Mouse (Mus musculus): ENCODE measurements around the gene Ppp2r3a. TPM values are rescaled to one million over a fixed set of nuclear protein-coding genes. Genes with fewer than 3 reads are reported as not detected.

Gene Ppp2r3a
- polyA plus RNA-seq, 1 experiment from 2014 or later: 40.2 TPM

DNA sequence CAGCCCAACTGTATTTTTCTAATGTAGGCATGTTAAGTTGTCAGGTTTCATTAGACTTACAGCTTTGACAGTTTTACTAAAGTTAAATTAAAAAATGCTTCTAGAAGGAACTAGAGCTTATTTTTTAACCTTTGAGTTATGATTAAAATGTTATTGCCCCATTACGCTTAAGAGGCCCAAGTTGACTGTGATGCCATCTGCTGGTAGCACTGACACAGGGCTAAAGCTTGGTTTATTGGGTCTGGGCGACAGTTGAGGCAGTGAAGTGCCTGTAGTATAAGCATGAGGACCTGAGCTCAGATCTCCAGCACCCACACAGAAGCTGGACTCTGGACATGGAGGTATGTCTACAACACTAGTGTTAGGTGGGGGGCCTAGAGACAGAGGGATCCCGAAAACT is 47.5 kb downstream of the Ppp2r3a start:
- WGBS: 91% methylated on average over 3 of the region's 3 CpGs
- no peak for ATAC-seq (ENCODE audit: low read depth)
- Histone ChIP-seq H3K4me1 (ENCODE audit: control insufficient read depth, insufficient read depth, low read length) (peaks cover 7% of the 10 kb centered on the region; the same call in 1 of the 2 replicates), H3K27me3 (ENCODE audit: control insufficient read depth, insufficient read depth, low read length) (no peaks in the 10 kb centered on the region), H3K4me3 (ENCODE audit: low read depth, low read length) (no peak overlapping the region), H3K9me3 (ENCODE audit: control insufficient read depth, low read length) (no peaks in the 10 kb centered on the region), H3K36me3 (ENCODE audit: control insufficient read depth, insufficient read depth, low read length) (no peaks in the 10 kb centered on the region), H3K4me2 (ENCODE audit: low read depth, low read length) (no peak overlapping the region), H3K27ac (ENCODE audit: low read depth, low read length) (no peak overlapping the region), H3K9ac (replicated peaks; ENCODE audit: low read depth, low read length) (no peak overlapping the region)

DNA sequence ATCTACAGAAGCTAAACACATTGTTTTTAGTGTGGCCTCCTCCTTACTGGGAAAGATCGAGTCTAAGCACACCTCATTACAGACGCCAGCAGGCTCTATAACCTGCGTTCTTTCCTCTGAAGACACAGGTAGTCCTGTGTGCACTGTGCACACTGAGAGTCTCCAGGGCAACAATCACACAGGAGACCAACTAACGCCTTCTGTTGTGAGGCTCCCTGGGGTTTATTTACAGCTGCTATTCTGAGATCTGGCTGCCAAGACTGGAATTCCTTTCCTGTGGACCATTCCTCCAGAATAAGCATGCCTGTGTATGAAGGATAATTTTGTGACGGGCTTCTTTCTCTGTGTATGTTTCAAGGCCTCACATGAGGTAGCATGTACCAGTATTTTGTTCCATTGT is 51.0 kb downstream of the Ppp2r3a start:
- no peaks in the 10 kb centered on the region for H3K36me3 ChIP-seq (ENCODE audit: control insufficient read depth, insufficient read depth, low read length)
- H3K4me2 ChIP-seq (ENCODE audit: low read depth, low read length): no peak overlapping the region
- no peaks in the 10 kb centered on the region for H3K27me3 ChIP-seq (ENCODE audit: control insufficient read depth, insufficient read depth, low read length)
- H3K9me3 ChIP-seq (ENCODE audit: control insufficient read depth, low read length): no peaks in the 10 kb centered on the region
- peaks cover 5% of the 10 kb centered on the region; the same call in 1 of the 2 replicates for H3K4me1 ChIP-seq (ENCODE audit: control insufficient read depth, insufficient read depth, low read length)
- no peak overlapping the region for H3K9ac ChIP-seq (replicated peaks; ENCODE audit: low read depth, low read length)
- no peak for ATAC-seq (ENCODE audit: low read depth)
- H3K4me3 ChIP-seq (ENCODE audit: low read depth, low read length): no peak overlapping the region
- WGBS: 24% methylated on average over 5 of the region's 5 CpGs
- H3K27ac ChIP-seq (ENCODE audit: low read depth, low read length): no peak overlapping the region

DNA sequence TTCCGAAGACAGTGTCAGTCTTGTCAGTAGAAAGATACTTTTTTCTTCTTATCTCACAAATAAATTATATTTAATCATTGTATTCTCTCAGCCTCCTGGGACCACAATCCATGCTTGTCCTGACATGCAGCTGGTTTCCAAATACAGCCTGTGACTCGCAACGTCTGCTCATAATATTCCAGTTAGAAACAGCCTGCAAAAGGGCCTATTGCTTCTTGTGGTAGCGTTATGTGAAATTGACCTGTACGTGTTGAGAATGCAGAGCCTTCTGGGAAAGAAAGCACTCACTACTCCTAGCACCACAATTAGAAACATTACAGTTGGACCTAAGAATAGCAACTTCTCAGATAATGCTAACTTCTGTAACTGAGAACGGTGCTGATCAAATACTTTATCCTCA is 52.8 kb downstream of the Ppp2r3a start:
- H3K9ac ChIP-seq (replicated peaks; ENCODE audit: low read depth, low read length): no peak overlapping the region
- no peaks in the 10 kb centered on the region for H3K9me3 ChIP-seq (ENCODE audit: control insufficient read depth, low read length)
- no peak overlapping the region for H3K27ac ChIP-seq (ENCODE audit: low read depth, low read length)
- H3K4me1 ChIP-seq (ENCODE audit: control insufficient read depth, insufficient read depth, low read length): peaks cover 5% of the 10 kb centered on the region; the same call in 1 of the 2 replicates
- no peak for ATAC-seq (ENCODE audit: low read depth)
- no peaks in the 10 kb centered on the region for H3K27me3 ChIP-seq (ENCODE audit: control insufficient read depth, insufficient read depth, low read length)
- H3K4me3 ChIP-seq (ENCODE audit: low read depth, low read length): no peak overlapping the region
- H3K4me2 ChIP-seq (ENCODE audit: low read depth, low read length): no peak overlapping the region
- no peaks in the 10 kb centered on the region for H3K36me3 ChIP-seq (ENCODE audit: control insufficient read depth, insufficient read depth, low read length)
- WGBS: 72% methylated on average over 6 of the region's 6 CpGs

DNA sequence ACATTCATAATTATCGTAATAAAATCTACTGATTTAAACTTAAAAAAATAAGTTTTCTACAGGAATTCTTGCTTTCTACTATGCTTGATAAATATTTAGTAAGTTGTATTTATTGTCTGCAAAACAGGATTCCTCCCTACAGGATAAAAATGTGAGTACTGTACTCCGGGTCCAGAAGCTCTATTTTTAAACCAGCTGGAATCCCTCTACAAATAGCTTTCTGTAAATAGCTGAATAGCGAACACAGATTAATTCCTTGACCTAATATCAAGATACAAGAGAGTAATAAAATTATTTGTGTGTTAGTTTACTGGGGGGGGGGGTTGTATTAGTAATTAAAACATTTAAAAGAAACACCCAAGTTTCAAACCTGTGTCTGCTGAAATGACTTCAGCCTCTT is 53.3 kb downstream of the Ppp2r3a start:
- H3K36me3 ChIP-seq (ENCODE audit: control insufficient read depth, insufficient read depth, low read length): no peaks in the 10 kb centered on the region
- no peak overlapping the region for H3K27ac ChIP-seq (ENCODE audit: low read depth, low read length)
- H3K4me2 ChIP-seq (ENCODE audit: low read depth, low read length): no peak overlapping the region
- no peaks in the 10 kb centered on the region for H3K27me3 ChIP-seq (ENCODE audit: control insufficient read depth, insufficient read depth, low read length)
- ATAC-seq (ENCODE audit: low read depth): no peak
- 81% methylated on average over 3 of the region's 3 CpGs for WGBS
- H3K4me1 ChIP-seq (ENCODE audit: control insufficient read depth, insufficient read depth, low read length): peaks cover 5% of the 10 kb centered on the region; the same call in 1 of the 2 replicates
- no peak overlapping the region for H3K9ac ChIP-seq (replicated peaks; ENCODE audit: low read depth, low read length)
- no peak overlapping the region for H3K4me3 ChIP-seq (ENCODE audit: low read depth, low read length)
- H3K9me3 ChIP-seq (ENCODE audit: control insufficient read depth, low read length): no peaks in the 10 kb centered on the region

DNA sequence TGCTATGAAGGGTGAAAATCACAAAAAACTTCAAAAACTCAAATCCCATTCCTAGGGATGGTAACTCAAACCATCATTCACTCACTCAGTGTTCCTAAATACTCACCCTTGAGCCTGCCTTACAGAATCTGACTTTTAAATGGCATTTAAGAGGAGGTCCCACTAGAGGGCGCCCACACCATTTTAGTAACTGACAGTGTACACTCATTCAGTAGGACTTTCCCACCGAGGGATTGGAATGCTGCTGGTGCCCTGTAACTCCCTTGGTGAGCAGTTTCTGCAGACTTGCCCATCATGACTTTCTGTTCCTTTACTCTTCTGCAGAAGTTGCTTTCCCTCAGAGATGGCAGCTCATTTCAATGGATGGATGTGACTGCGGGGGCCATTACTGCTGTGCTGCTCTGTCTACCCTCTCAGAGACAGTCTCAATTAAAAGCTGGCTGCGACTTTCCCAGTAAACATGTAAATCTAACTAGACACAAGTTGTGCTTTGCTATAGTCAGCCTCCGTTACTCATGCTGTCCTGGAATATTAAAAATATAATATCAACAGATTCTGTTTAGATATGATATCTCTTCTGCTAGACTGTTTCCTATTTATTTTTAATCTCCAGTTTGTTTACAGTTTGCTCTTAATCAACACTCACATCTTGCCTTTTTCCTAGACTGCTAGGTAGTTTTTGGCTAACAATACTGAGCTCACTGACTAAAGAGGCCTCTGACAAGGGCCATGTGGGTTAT is 69.5 kb downstream of the Ppp2r3a start:
- H3K27ac ChIP-seq (ENCODE audit: low read depth, low read length): 0 out of 2 replicates have a peak overlapping the region, but pooled peaks have one; percentile 34
- no peak overlapping the region for H3K4me3 ChIP-seq (ENCODE audit: low read depth, low read length)
- H3K9me3 ChIP-seq (ENCODE audit: control insufficient read depth, low read length): no peaks in the 10 kb centered on the region
- H3K4me1 ChIP-seq (ENCODE audit: control insufficient read depth, insufficient read depth, low read length): no peaks in the 10 kb centered on the region
- no peak overlapping the region for H3K4me2 ChIP-seq (ENCODE audit: low read depth, low read length)
- ATAC-seq (ENCODE audit: low read depth): peak; percentile 82
- no peak overlapping the region for H3K9ac ChIP-seq (replicated peaks; ENCODE audit: low read depth, low read length)
- no peaks in the 10 kb centered on the region for H3K27me3 ChIP-seq (ENCODE audit: control insufficient read depth, insufficient read depth, low read length)
- 43% methylated on average over 5 of the region's 5 CpGs for WGBS
- H3K36me3 ChIP-seq (ENCODE audit: control insufficient read depth, insufficient read depth, low read length): peaks cover 9% of the 10 kb centered on the region; the same call in 1 of the 2 replicates

DNA sequence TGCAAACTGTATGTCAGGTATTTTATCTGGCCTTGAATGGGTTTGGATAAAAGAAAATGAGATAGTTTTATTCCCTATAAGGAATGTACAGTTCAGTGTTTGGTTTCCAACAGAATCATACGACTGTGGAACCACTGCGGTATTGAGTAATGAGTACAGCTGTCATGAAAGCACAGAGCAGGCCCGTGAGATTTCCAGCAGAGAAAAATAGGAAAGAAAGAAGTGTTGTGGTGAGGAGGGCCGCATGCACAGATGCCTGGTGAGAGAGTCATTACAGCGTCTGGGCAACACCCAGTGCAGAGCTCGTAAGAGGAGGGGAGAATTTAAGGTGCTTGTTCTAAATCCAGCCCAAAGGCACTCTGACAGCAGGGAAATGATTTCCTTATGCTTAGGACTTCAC is 70.3 kb downstream of the Ppp2r3a start:
- H3K4me1 ChIP-seq (ENCODE audit: control insufficient read depth, insufficient read depth, low read length): no peaks in the 10 kb centered on the region
- ATAC-seq (ENCODE audit: low read depth): no peak
- 63% methylated on average over 6 of the region's 6 CpGs for WGBS
- no peak overlapping the region for H3K27ac ChIP-seq (ENCODE audit: low read depth, low read length)
- no peaks in the 10 kb centered on the region for H3K27me3 ChIP-seq (ENCODE audit: control insufficient read depth, insufficient read depth, low read length)
- no peaks in the 10 kb centered on the region for H3K9me3 ChIP-seq (ENCODE audit: control insufficient read depth, low read length)
- H3K9ac ChIP-seq (replicated peaks; ENCODE audit: low read depth, low read length): no peak overlapping the region
- H3K4me2 ChIP-seq (ENCODE audit: low read depth, low read length): no peak overlapping the region
- peaks cover 9% of the 10 kb centered on the region; the same call in 1 of the 2 replicates for H3K36me3 ChIP-seq (ENCODE audit: control insufficient read depth, insufficient read depth, low read length)
- no peak overlapping the region for H3K4me3 ChIP-seq (ENCODE audit: low read depth, low read length)

DNA sequence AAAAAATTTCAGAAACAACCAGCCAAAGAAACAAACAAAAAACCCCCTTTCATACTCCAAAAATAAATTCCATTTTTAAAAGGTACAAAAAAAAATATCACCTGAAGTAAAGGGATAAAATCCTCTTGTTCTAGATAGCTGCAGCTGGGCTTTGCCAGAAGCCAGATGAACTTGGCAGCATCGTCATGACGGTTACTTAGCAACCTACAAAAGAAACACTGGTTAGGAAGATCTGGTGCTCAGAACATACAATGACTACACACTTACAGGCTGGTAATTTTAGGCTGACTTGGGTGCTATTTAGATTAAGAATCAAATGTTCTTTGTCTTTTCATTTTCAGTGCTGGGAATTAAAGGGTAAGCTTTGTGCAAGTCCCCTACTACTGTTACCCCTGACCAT is 71.4 kb downstream of the Ppp2r3a start:
- no peak for ATAC-seq (ENCODE audit: low read depth)
- H3K4me1 ChIP-seq (ENCODE audit: control insufficient read depth, insufficient read depth, low read length): no peaks in the 10 kb centered on the region
- H3K36me3 ChIP-seq (ENCODE audit: control insufficient read depth, insufficient read depth, low read length): peaks cover 9% of the 10 kb centered on the region; the same call in 1 of the 2 replicates
- H3K27ac ChIP-seq (ENCODE audit: low read depth, low read length): no peak overlapping the region
- 48% methylated on average over 2 of the region's 2 CpGs for WGBS
- H3K9me3 ChIP-seq (ENCODE audit: control insufficient read depth, low read length): no peaks in the 10 kb centered on the region
- no peak overlapping the region for H3K4me2 ChIP-seq (ENCODE audit: low read depth, low read length)
- H3K27me3 ChIP-seq (ENCODE audit: control insufficient read depth, insufficient read depth, low read length): no peaks in the 10 kb centered on the region
- no peak overlapping the region for H3K4me3 ChIP-seq (ENCODE audit: low read depth, low read length)
- no peak overlapping the region for H3K9ac ChIP-seq (replicated peaks; ENCODE audit: low read depth, low read length)

DNA sequence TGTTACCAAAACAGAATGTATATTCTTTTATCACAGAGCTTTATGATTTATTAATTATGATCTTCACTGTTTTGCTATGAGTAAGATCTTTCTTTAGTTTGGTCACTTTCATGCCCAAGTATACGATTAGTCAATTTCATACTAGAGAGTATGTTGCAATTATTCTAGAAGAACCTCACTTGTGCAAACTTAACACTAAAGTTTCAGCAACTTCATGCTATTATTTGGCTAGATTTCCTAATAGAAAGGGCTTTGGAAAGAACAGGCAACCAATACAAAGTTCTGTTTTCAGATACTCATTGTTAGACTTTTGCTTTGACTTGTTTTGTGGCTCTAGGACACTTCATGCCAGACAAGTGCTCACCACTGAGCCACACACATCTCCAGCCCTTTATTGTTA is 91.0 kb downstream of the Ppp2r3a start:
- H3K9me3 ChIP-seq (ENCODE audit: control insufficient read depth, low read length): no peaks in the 10 kb centered on the region
- H3K9ac ChIP-seq (replicated peaks; ENCODE audit: low read depth, low read length): no peak overlapping the region
- H3K4me1 ChIP-seq (ENCODE audit: control insufficient read depth, insufficient read depth, low read length): no peaks in the 10 kb centered on the region
- WGBS: 98% methylated on average over 1 of the region's 1 CpGs
- H3K4me3 ChIP-seq (ENCODE audit: low read depth, low read length): no peak overlapping the region
- no peaks in the 10 kb centered on the region for H3K36me3 ChIP-seq (ENCODE audit: control insufficient read depth, insufficient read depth, low read length)
- no peak for ATAC-seq (ENCODE audit: low read depth)
- H3K27me3 ChIP-seq (ENCODE audit: control insufficient read depth, insufficient read depth, low read length): no peaks in the 10 kb centered on the region
- H3K27ac ChIP-seq (ENCODE audit: low read depth, low read length): no peak overlapping the region
- no peak overlapping the region for H3K4me2 ChIP-seq (ENCODE audit: low read depth, low read length)

DNA sequence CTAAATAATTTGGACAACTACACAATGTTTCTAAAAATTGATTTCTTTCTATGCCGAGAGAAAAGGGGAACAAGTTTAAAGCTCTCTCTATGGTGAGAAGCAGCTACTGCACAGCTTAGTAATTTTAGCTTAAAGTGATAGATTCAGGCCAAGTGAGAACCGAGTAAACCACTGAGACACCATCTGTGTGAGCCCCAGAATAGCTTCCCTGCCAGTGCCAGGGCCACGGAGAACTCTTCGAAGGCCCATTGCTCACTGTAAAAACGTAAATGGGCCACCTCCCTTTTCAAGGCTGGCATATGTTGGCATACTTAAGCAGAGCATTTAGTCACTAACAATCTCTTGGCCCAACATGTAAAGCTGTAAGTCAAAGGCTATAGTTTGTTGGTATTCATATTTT is 91.5 kb downstream of the Ppp2r3a start:
- no peaks in the 10 kb centered on the region for H3K9me3 ChIP-seq (ENCODE audit: control insufficient read depth, low read length)
- no peak overlapping the region for H3K4me2 ChIP-seq (ENCODE audit: low read depth, low read length)
- no peaks in the 10 kb centered on the region for H3K27me3 ChIP-seq (ENCODE audit: control insufficient read depth, insufficient read depth, low read length)
- H3K9ac ChIP-seq (replicated peaks; ENCODE audit: low read depth, low read length): no peak overlapping the region
- no peak overlapping the region for H3K4me3 ChIP-seq (ENCODE audit: low read depth, low read length)
- WGBS: 73% methylated on average over 5 of the region's 5 CpGs
- no peaks in the 10 kb centered on the region for H3K36me3 ChIP-seq (ENCODE audit: control insufficient read depth, insufficient read depth, low read length)
- H3K4me1 ChIP-seq (ENCODE audit: control insufficient read depth, insufficient read depth, low read length): no peaks in the 10 kb centered on the region
- ATAC-seq (ENCODE audit: low read depth): no peak
- no peak overlapping the region for H3K27ac ChIP-seq (ENCODE audit: low read depth, low read length)
